Mouse (Mus musculus): ENCODE measurements around the gene Cbln1. TPM values are rescaled to one million over a fixed set of nuclear protein-coding genes. Genes with fewer than 3 reads are reported as not detected.

The Cbln1 gene
- polyA plus RNA-seq, 1 experiment = 2.1 TPM

GRCm38 (mm10) chr8:87468416-87468957, 3.9 kb downstream of the Cbln1 start:
- no peaks in the 10 kb centered on the region for H3K4me1 ChIP-seq (ENCODE audit: control insufficient read depth, insufficient read depth, low read length)

GRCm38 (mm10) chr8:87467906-87468305, 4.5 kb downstream of the Cbln1 start:
- TF ChIP-seq EP300 (IDR thresholded peaks at IDR 0.05; ENCODE audit: insufficient read depth, low read depth, low read length) (no peak), CTCF (IDR thresholded peaks at IDR 0.05; ENCODE audit: low read depth, low read length) (no peak), POLR2A (IDR thresholded peaks at IDR 0.05; ENCODE audit: insufficient read depth, low read length) (no peak)
- H3K9ac ChIP-seq (ENCODE audit: low read depth, poor library complexity, severe bottlenecking) = no peak overlapping the region
- H3K4me3 ChIP-seq (ENCODE audit: low read depth, low read length) = no peak overlapping the region
- H3K27ac ChIP-seq (ENCODE audit: insufficient read depth, low read length) = no peak overlapping the region
- no peaks in the 10 kb centered on the region for H3K9me3 ChIP-seq (replicated peaks; ENCODE audit: control insufficient read depth, insufficient read depth, low read length, poor library complexity, severe bottlenecking)
- H3K36me3 ChIP-seq (ENCODE audit: control insufficient read depth, insufficient read depth, low read length, poor library complexity, severe bottlenecking) = no peaks in the 10 kb centered on the region
- H3K27me3 ChIP-seq (ENCODE audit: control insufficient read depth, insufficient read depth, low read length, poor library complexity, severe bottlenecking) = peaks cover 44% of the 10 kb centered on the region
- H3K4me1 ChIP-seq (ENCODE audit: control insufficient read depth, insufficient read depth, low read length) = no peaks in the 10 kb centered on the region

More at GRCm38 (mm10) chr8:87468416-87468957, 3.9 kb downstream of the Cbln1 start:
- H3K27ac ChIP-seq (ENCODE audit: insufficient read depth, low read length) = no peak overlapping the region
- no peak for TF ChIP-seq EP300 (IDR thresholded peaks at IDR 0.05; ENCODE audit: insufficient read depth, low read depth, low read length)
- TF ChIP-seq CTCF (IDR thresholded peaks at IDR 0.05; ENCODE audit: low read depth, low read length) = no peak
- TF ChIP-seq POLR2A (IDR thresholded peaks at IDR 0.05; ENCODE audit: insufficient read depth, low read length) = no peak
- no peaks in the 10 kb centered on the region for H3K36me3 ChIP-seq (ENCODE audit: control insufficient read depth, insufficient read depth, low read length, poor library complexity, severe bottlenecking)
- peak overlapping the region; percentile 35 for H3K4me3 ChIP-seq (ENCODE audit: low read depth, low read length)
- H3K9me3 ChIP-seq (replicated peaks; ENCODE audit: control insufficient read depth, insufficient read depth, low read length, poor library complexity, severe bottlenecking) = no peaks in the 10 kb centered on the region
- H3K27me3 ChIP-seq (ENCODE audit: control insufficient read depth, insufficient read depth, low read length, poor library complexity, severe bottlenecking) = peaks cover 44% of the 10 kb centered on the region
- peak overlapping the region; percentile 41 for H3K9ac ChIP-seq (ENCODE audit: low read depth, poor library complexity, severe bottlenecking)

- Histone ChIP-seq H3K4me1 (ENCODE audit: control insufficient read depth, insufficient read depth, low read length) (no peaks in the 10 kb centered on the region), H3K36me3 (ENCODE audit: control insufficient read depth, insufficient read depth, low read length, poor library complexity, severe bottlenecking) (no peaks in the 10 kb centered on the region), H3K4me3 (ENCODE audit: low read depth, low read length) (no peak overlapping the region), H3K9ac (ENCODE audit: low read depth, poor library complexity, severe bottlenecking) (no peak overlapping the region), H3K9me3 (replicated peaks; ENCODE audit: control insufficient read depth, insufficient read depth, low read length, poor library complexity, severe bottlenecking) (no peaks in the 10 kb centered on the region), H3K27me3 (ENCODE audit: control insufficient read depth, insufficient read depth, low read length, poor library complexity, severe bottlenecking) (peaks cover 41% of the 10 kb centered on the region), H3K27ac (ENCODE audit: insufficient read depth, low read length) (no peak overlapping the region)
- TF ChIP-seq CTCF (IDR thresholded peaks at IDR 0.05; ENCODE audit: low read depth, low read length) (no peak), POLR2A (IDR thresholded peaks at IDR 0.05; ENCODE audit: insufficient read depth, low read length) (no peak), EP300 (IDR thresholded peaks at IDR 0.05; ENCODE audit: insufficient read depth, low read depth, low read length) (no peak)
Measured at GRCm38 (mm10) chr8:87466936-87467602, 5.3 kb downstream of the Cbln1 start.

- no peaks in the 10 kb centered on the region for H3K36me3 ChIP-seq (ENCODE audit: control insufficient read depth, insufficient read depth, low read length, poor library complexity, severe bottlenecking)
- no peaks in the 10 kb centered on the region for H3K9me3 ChIP-seq (replicated peaks; ENCODE audit: control insufficient read depth, insufficient read depth, low read length, poor library complexity, severe bottlenecking)
- no peak overlapping the region for H3K9ac ChIP-seq (ENCODE audit: low read depth, poor library complexity, severe bottlenecking)
- peaks cover 34% of the 10 kb centered on the region for H3K27me3 ChIP-seq (ENCODE audit: control insufficient read depth, insufficient read depth, low read length, poor library complexity, severe bottlenecking)
- TF ChIP-seq CTCF (IDR thresholded peaks at IDR 0.05; ENCODE audit: low read depth, low read length) = no peak
- no peak for TF ChIP-seq POLR2A (IDR thresholded peaks at IDR 0.05; ENCODE audit: insufficient read depth, low read length)
- TF ChIP-seq EP300 (IDR thresholded peaks at IDR 0.05; ENCODE audit: insufficient read depth, low read depth, low read length) = no peak
- H3K4me3 ChIP-seq (ENCODE audit: low read depth, low read length) = no peak overlapping the region
- no peaks in the 10 kb centered on the region for H3K4me1 ChIP-seq (ENCODE audit: control insufficient read depth, insufficient read depth, low read length)
- H3K27ac ChIP-seq (ENCODE audit: insufficient read depth, low read length) = no peak overlapping the region
Measured at GRCm38 (mm10) chr8:87466335-87466734, 6.1 kb downstream of the Cbln1 start.

- Histone ChIP-seq H3K36me3 (ENCODE audit: control insufficient read depth, insufficient read depth, low read length, poor library complexity, severe bottlenecking) (no peaks in the 10 kb centered on the region), H3K4me3 (ENCODE audit: low read depth, low read length) (no peak overlapping the region), H3K9ac (ENCODE audit: low read depth, poor library complexity, severe bottlenecking) (no peak overlapping the region), H3K27ac (ENCODE audit: insufficient read depth, low read length) (no peak overlapping the region), H3K9me3 (replicated peaks; ENCODE audit: control insufficient read depth, insufficient read depth, low read length, poor library complexity, severe bottlenecking) (no peaks in the 10 kb centered on the region), H3K27me3 (ENCODE audit: control insufficient read depth, insufficient read depth, low read length, poor library complexity, severe bottlenecking) (peaks cover 16% of the 10 kb centered on the region), H3K4me1 (ENCODE audit: control insufficient read depth, insufficient read depth, low read length) (no peaks in the 10 kb centered on the region)
- TF ChIP-seq POLR2A (IDR thresholded peaks at IDR 0.05; ENCODE audit: insufficient read depth, low read length) (no peak), EP300 (IDR thresholded peaks at IDR 0.05; ENCODE audit: insufficient read depth, low read depth, low read length) (no peak), CTCF (IDR thresholded peaks at IDR 0.05; ENCODE audit: low read depth, low read length) (no peak)
Measured at GRCm38 (mm10) chr8:87464446-87464845, 8.0 kb downstream of the Cbln1 start.

GRCm38 (mm10) chr8:87461801-87462200, 10.6 kb downstream of the Cbln1 start:
- Histone ChIP-seq H3K27me3 (ENCODE audit: control insufficient read depth, insufficient read depth, low read length, poor library complexity, severe bottlenecking) (peaks cover 3% of the 10 kb centered on the region; the same call in 1 of the 2 replicates), H3K4me1 (ENCODE audit: control insufficient read depth, insufficient read depth, low read length) (no peaks in the 10 kb centered on the region), H3K9ac (ENCODE audit: low read depth, poor library complexity, severe bottlenecking) (no peak overlapping the region), H3K36me3 (ENCODE audit: control insufficient read depth, insufficient read depth, low read length, poor library complexity, severe bottlenecking) (no peaks in the 10 kb centered on the region), H3K9me3 (replicated peaks; ENCODE audit: control insufficient read depth, insufficient read depth, low read length, poor library complexity, severe bottlenecking) (no peaks in the 10 kb centered on the region), H3K4me3 (ENCODE audit: low read depth, low read length) (no peak overlapping the region), H3K27ac (ENCODE audit: insufficient read depth, low read length) (no peak overlapping the region)
- TF ChIP-seq POLR2A (IDR thresholded peaks at IDR 0.05; ENCODE audit: insufficient read depth, low read length) = no peak
- TF ChIP-seq EP300 (IDR thresholded peaks at IDR 0.05; ENCODE audit: insufficient read depth, low read depth, low read length) = no peak
- TF ChIP-seq CTCF (IDR thresholded peaks at IDR 0.05; ENCODE audit: low read depth, low read length) = no peak

Measured in ES-Bruce4 (cell line).